Mouse (Mus musculus): ENCODE measurements around the gene B2m.

B2m gene

DNA sequence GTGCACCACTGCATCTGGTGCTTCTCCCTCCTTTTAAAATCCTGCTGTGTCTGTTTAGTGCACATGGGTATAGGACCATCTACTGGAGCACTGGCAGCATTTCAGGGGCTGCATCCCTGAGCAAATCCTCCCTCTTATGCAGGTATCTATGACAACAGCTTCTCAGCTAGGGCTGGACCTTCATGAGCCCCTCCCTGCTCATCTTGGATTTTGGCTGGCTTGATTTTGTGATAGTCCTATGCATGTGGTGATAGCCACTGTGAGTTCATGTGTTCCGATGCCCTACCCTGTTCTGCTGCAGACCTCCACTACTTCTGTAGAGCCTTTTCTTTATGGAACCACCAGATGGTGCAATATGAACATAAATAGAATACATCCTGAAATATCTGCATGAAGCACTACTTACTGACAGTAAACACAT is 47.0 kb downstream of the B2m start:
- DNase-seq (ENCODE audit: low spot score in 2 of 2), result no peak

DNA sequence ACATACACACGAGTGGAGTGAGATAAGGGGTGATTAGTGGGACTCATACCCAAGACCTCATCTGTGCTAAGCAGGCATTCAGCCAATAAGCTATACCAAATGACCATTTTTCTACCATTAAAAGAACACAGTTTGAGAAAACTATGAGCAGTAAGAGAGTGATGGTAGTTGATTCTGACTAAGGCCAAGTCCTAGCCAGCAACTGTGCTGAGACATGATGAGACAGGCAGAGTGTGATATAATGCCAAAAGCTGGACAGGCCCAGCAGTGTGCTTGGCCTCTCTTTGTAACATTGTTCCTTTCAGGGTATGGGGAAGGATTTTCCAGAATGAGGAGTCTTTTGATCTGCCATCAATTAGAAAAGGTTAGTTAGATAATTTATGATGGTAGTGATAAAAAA is 54.0 kb downstream of the B2m start:
- DNase-seq (ENCODE audit: low spot score in 2 of 2), result no peak
